Mouse (Mus musculus) forebrain, embryonic 10.5 days (tissue): Measurements from ENCODE around the gene Sulf2. TPM values are rescaled to one million over a fixed set of nuclear protein-coding genes. Genes with fewer than 3 reads are reported as not detected.

Source experiments
- DNase-seq: peaks from one replicate; pipeline ENCODE4 v3.0.0-alpha.2; 2017; ENCODE audit warnings: low spot score; ENCODE audit errors: extremely low spot score
- H3K27ac ChIP-seq: fragments of 300-500 bp; sonication (generic); 2 replicates; pipeline ENCODE4 v1.5.1; 2016; ENCODE audit warnings: mild to moderate bottlenecking
- H3K27me3 ChIP-seq: fragments of 300-500 bp; sonication (generic); 2 replicates; pipeline ENCODE4 v1.6.1; 2016; ENCODE audit warnings: mild to moderate bottlenecking; ENCODE audit not compliant: poor library complexity, severe bottlenecking
- H3K36me3 ChIP-seq: fragments of 300-500 bp; sonication (generic); replicated peaks from 2 replicates; pipeline ENCODE4 v1.6.1; 2016; ENCODE audit warnings: mild to moderate bottlenecking, moderate library complexity
- H3K4me1 ChIP-seq: fragments of 300-500 bp; sonication (generic); 2 replicates; pipeline ENCODE4 v1.6.1; 2016
- H3K4me3 ChIP-seq: fragments of 300-500 bp; sonication (generic); 2 replicates; pipeline ENCODE4 v1.5.1; 2016; ENCODE audit warnings: mild to moderate bottlenecking, moderate library complexity
- H3K9me3 ChIP-seq: fragments of 300-500 bp; sonication (generic); 2 replicates; pipeline ENCODE4 v1.6.1; 2016; ENCODE audit warnings: mild to moderate bottlenecking, moderate library complexity
- WGBS: fragments of 180-500 bp; shearing (Covaris S2); methylation state at CpG from one replicate; pipeline ENCODE4 v1.1.7; 2016; 5-methylcytosine and 5-hydroxymethylcytosine counted together
- polyA plus RNA-seq: library from polyadenylated mRNA; unstranded; fragments of >200 nt; fragmentation: Nextera tagmentation; extraction: Ambion mirVana; gene quantifications from 2 replicates; pipeline ENCODE4 v1.2.1, GENCODE M21; 2016

Gene Sulf2
- polyA plus RNA-seq, 1 experiment from 2014 or later: 71.1 TPM

DNA sequence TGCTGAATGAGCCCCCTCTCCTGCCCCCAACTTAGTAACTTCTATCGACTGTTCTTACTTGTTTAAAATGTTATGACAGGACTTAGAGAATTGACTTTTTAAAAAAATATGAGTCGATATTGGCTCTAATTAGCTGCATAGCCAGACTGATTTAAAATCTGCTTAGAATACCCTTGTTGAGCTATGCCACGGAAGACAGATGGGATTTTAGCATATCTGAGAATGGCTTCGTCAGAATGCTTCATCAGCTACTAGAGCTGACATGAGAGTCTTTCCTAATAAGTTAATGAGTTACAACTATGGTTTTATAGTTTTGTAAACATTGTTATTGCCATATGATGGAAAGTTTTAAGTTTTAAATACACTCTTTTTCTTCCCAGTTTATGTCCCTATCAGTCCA lies 130.8 kb downstream of the Sulf2 start:
- 94% methylated on average over 4 of the region's 4 CpGs for WGBS

DNA sequence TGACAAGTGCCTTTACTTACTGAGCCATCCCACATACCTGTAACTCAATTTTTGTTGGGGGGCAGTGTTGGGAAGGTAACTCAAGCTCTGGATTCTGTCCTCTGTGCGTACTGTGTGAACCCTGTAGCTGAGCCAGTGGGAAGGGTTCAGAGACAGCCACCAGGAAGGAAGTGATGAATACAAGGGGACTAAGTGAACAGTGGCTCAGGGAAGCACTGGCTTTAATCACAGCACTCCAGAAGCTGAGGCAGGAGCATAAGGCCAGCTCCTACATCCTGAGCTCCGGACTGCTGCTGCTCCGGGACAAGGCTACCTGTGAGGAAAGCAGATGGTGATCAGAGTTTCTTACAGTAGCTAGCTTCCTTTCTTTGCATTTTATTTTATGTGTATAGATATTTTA lies 131.4 kb downstream of the Sulf2 start:
- H3K36me3 ChIP-seq: no peaks in the 10 kb centered on the region
- no peak overlapping the region for H3K4me3 ChIP-seq
- no peak for DNase-seq
- no peaks in the 10 kb centered on the region for H3K27me3 ChIP-seq
- WGBS: 91% methylated on average over 3 of the region's 3 CpGs
- H3K27ac ChIP-seq: no peak overlapping the region
- peaks cover 39% of the 10 kb centered on the region for H3K4me1 ChIP-seq
- H3K9me3 ChIP-seq: no peaks in the 10 kb centered on the region

More for the DNA sequence above, 130.8 kb downstream of the Sulf2 start:
- Histone ChIP-seq H3K4me1 (peaks cover 44% of the 10 kb centered on the region), H3K9me3 (no peaks in the 10 kb centered on the region), H3K36me3 (no peaks in the 10 kb centered on the region), H3K27ac (no peak overlapping the region), H3K27me3 (no peaks in the 10 kb centered on the region), H3K4me3 (no peak overlapping the region)
- no peak for DNase-seq

Other genes with a start within 250 kb of the Sulf2 start
- 14.3 and 15.7 TPM in 2 replicates for gene Ncoa3, start 163.0 kb downstream of the Sulf2 start, polyA plus RNA-seq